Mouse (Mus musculus) stomach, embryonic 15.5 days (tissue): ENCODE measurements at regions not wholly inside any gene's neighbourhood (a gene's known extent, or its start where the extent isn't known, plus 50 kb on each side); places are given as distances from the start of the nearest gene placed in this dataset.

Experiments
- ATAC-seq: fragments of 200-750 bp; cut with Nextera tagmentation; 2 replicates; pipeline ENCODE4 v1.8.0; 2017; ENCODE audit warnings: low read depth, moderate number of reproducible peaks, moderate TSS enrichment; ENCODE audit not compliant: insufficient read depth, low FRiP score
- H3K27ac ChIP-seq: fragments of 300-500 bp; sonication (generic); 2 replicates; pipeline ENCODE4 v1.5.1; 2015; ENCODE audit warnings: mild to moderate bottlenecking, inconsistent platforms
- H3K27me3 ChIP-seq: fragments of 300-500 bp; sonication (generic); replicated peaks from 2 replicates; pipeline ENCODE4 v1.6.1; 2015; ENCODE audit warnings: inconsistent platforms
- H3K36me3 ChIP-seq: fragments of 300-500 bp; sonication (generic); 2 replicates; pipeline ENCODE4 v1.6.1; 2015; ENCODE audit warnings: inconsistent platforms
- H3K4me1 ChIP-seq: fragments of 300-500 bp; sonication (generic); 2 replicates; pipeline ENCODE4 v1.6.1; 2015; ENCODE audit warnings: inconsistent platforms
- H3K4me2 ChIP-seq: fragments of 300-500 bp; sonication (generic); 2 replicates; pipeline ENCODE4 v1.6.1; 2015; ENCODE audit warnings: mild to moderate bottlenecking, inconsistent platforms
- H3K4me3 ChIP-seq: fragments of 300-500 bp; sonication (generic); replicated peaks from 2 replicates; pipeline ENCODE4 v1.5.1; 2015; ENCODE audit warnings: inconsistent platforms
- H3K9ac ChIP-seq: fragments of 300-500 bp; sonication (generic); 2 replicates; pipeline ENCODE4 v1.6.1; 2015; ENCODE audit warnings: inconsistent platforms
- H3K9me3 ChIP-seq: fragments of 300-500 bp; sonication (generic); 2 replicates; pipeline ENCODE4 v1.6.1; 2016; ENCODE audit warnings: inconsistent platforms
- WGBS: fragments of 180-500 bp; shearing (Covaris S2); methylation state at CpG from one replicate; pipeline ENCODE4 v1.1.7; 2015; 5-methylcytosine and 5-hydroxymethylcytosine counted together

DNA sequence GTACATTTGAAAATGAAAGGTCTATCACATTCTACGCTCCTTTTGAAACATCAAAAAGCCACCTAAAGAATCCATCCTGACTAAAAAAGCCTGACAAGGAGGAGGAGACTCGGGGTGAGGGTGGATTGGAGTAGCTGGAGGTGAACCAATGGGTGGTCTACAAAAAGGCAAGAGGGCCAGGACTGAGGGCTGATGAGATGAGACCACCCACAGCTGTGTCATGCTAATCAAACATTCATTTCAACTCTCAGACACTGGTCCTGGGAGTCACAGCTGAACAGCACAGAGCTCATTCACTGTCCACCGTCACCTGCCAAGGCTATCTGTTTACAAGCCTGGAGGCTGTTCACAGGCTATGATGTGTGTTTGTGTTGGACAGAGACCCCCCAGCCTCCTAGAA lies 244.3 kb upstream of the Slc7a11 start:
- Histone ChIP-seq H3K9me3 (no peaks in the 10 kb centered on the region), H3K4me3 (no peak overlapping the region), H3K4me2 (no peak overlapping the region), H3K27me3 (no peaks in the 10 kb centered on the region), H3K36me3 (no peaks in the 10 kb centered on the region), H3K9ac (no peak overlapping the region), H3K4me1 (no peaks in the 10 kb centered on the region), H3K27ac (no peak overlapping the region)
- WGBS, result 58% methylated on average over 3 of the region's 3 CpGs
- no peak for ATAC-seq

DNA sequence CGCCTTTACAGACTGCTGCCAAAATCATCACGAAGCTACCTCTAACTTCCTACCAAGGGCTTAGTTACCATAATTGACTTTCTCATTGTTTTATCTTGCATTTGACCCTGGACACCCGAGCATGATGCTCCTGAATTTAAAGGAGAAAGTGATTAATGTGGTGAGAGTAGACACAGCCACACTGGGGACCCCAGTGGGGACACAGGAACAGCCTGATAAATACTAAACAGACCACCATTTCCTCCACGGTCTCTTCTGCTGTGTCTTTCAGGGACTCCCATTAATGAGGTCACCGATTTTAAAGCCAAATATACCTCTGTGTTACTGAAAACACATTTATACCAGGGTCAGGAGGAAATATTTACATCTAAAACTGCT lies 235.2 kb upstream of the Slc7a11 start:
- no peaks in the 10 kb centered on the region for H3K27me3 ChIP-seq
- H3K9ac ChIP-seq, result no peak overlapping the region
- no peak overlapping the region for H3K4me2 ChIP-seq
- WGBS, result 35% methylated on average over 5 of the region's 5 CpGs
- H3K4me3 ChIP-seq, result no peak overlapping the region
- H3K27ac ChIP-seq, result no peak overlapping the region
- no peaks in the 10 kb centered on the region for H3K4me1 ChIP-seq
- H3K9me3 ChIP-seq, result no peaks in the 10 kb centered on the region
- no peaks in the 10 kb centered on the region for H3K36me3 ChIP-seq
- ATAC-seq, result no peak

DNA sequence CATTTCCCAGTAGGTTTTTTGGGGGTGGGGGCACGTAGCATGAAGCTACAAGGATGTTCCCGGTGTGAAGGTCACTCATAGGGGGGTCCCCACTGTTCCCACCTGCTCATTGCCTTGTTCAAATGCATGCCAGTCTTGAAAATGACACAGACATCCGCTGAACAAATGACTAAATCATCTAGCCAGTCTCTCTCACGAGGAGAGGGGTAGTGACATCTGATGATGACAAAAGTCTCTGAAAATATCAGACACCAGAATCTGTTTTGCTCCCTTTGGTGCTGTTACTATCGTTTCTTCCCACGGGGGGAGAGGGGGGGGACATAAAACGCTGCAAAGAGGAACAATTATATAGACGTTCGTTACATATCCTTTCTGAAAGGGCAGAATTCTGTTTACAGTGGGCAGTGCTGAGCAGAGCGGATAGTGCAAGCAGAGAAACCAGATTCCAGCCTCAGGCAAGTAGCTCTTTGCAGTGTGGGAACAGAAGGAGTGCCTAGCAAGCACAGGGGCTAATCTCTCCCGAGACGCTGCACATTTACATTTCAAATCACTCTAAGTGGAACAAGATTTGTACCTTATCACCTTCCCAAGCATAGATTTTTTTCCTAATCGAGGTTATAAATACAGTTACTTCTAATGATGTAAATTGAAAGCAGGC lies 234.7 kb upstream of the Slc7a11 start:
- ATAC-seq, result no peak
- no peaks in the 10 kb centered on the region for H3K9me3 ChIP-seq
- H3K36me3 ChIP-seq, result no peaks in the 10 kb centered on the region
- no peaks in the 10 kb centered on the region for H3K27me3 ChIP-seq
- no peak overlapping the region for H3K4me3 ChIP-seq
- 37% methylated on average over 13 of the region's 13 CpGs for WGBS
- no peaks in the 10 kb centered on the region for H3K4me1 ChIP-seq
- no peak overlapping the region for H3K4me2 ChIP-seq
- no peak overlapping the region for H3K27ac ChIP-seq
- H3K9ac ChIP-seq, result no peak overlapping the region

DNA sequence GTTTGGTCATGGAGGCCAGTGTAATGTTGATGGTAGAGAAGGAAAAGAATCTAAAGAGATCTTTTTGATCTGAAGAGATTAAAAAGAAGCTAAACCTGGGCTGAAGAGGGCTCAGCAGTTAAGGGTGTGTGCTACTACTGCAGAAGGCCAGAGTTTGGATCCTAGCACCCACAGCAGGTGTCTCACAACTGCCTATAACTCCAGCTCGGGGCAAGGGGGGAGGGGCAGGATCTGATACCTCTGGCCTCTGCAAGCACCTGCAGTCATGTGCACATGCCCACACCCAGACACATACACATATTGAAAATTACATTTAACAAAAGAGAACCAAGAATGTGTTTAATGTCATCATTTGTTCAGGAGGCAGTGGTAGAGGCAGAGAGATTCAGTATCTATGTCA lies 232.4 kb upstream of the Slc7a11 start:
- Histone ChIP-seq H3K36me3 (no peaks in the 10 kb centered on the region), H3K27me3 (no peaks in the 10 kb centered on the region), H3K4me3 (no peak overlapping the region), H3K4me1 (no peaks in the 10 kb centered on the region), H3K27ac (no peak overlapping the region), H3K9me3 (no peaks in the 10 kb centered on the region), H3K4me2 (no peak overlapping the region), H3K9ac (no peak overlapping the region)
- 50% methylated on average over 1 of the region's 1 CpGs for WGBS
- no peak for ATAC-seq

DNA sequence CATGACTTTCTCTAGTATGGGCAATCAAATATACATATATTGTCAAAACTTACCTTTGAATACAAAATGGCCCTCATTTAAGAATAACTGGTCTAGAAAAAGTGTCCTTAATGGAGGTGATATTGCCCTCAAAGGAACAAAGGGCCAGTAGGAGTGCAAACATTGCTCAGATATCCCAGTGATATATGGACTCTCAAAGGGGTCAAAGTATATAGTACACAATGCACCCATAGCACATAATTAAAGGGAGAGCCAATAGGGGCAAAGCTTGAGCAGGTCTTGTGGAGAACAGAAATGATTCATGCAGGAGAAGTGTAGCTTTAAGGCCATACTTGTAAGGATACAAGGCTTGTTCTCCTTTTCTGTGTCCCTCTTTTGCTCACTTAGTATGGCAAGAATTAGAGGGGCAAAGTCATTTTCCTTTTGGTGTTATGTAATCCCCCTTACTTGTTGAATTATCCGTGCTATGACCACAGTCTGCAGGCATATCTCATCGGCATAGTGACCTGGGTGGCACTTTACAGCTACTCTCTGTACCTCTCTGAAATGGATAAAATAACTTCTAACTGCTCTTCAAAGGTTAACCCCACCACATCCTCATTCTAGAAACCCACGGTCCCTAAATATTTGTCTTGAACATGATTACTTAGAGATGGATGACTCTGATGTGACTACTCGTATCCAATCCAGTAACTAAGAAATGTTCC lies 231.6 kb upstream of the Slc7a11 start:
- H3K9ac ChIP-seq, result no peak overlapping the region
- no peaks in the 10 kb centered on the region for H3K27me3 ChIP-seq
- H3K27ac ChIP-seq, result no peak overlapping the region
- H3K9me3 ChIP-seq, result no peaks in the 10 kb centered on the region
- H3K4me1 ChIP-seq, result no peaks in the 10 kb centered on the region
- H3K36me3 ChIP-seq, result no peaks in the 10 kb centered on the region
- ATAC-seq, result peak; percentile 65
- no peak overlapping the region for H3K4me3 ChIP-seq
- no peak overlapping the region for H3K4me2 ChIP-seq
- 71% methylated on average over 4 of the region's 4 CpGs for WGBS

DNA sequence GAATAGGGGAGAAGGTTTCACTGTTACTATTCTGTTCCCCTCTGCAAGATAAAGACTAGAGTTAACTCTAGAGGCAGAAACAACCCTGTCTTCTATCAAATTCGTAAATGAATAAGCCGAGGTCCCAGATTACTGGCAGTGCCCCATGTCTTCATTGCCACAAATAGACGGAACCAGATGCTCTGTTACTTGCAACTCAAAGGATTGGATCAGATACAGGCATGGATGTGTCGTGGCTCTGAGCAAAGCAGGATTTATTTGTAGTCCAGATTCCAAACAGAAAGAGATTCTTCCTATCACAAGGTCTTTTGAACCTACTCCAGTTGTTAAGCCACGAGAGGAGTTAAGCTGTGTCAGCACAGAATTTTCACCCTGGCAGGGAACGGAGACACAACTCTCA lies 221.9 kb upstream of the Slc7a11 start:
- 57% methylated on average over 6 of the region's 6 CpGs for WGBS
- H3K9ac ChIP-seq, result no peak overlapping the region
- H3K4me3 ChIP-seq, result no peak overlapping the region
- no peak overlapping the region for H3K27ac ChIP-seq
- no peak for ATAC-seq
- no peaks in the 10 kb centered on the region for H3K9me3 ChIP-seq
- no peaks in the 10 kb centered on the region for H3K4me1 ChIP-seq
- H3K36me3 ChIP-seq, result no peaks in the 10 kb centered on the region
- H3K4me2 ChIP-seq, result no peak overlapping the region
- no peaks in the 10 kb centered on the region for H3K27me3 ChIP-seq

DNA sequence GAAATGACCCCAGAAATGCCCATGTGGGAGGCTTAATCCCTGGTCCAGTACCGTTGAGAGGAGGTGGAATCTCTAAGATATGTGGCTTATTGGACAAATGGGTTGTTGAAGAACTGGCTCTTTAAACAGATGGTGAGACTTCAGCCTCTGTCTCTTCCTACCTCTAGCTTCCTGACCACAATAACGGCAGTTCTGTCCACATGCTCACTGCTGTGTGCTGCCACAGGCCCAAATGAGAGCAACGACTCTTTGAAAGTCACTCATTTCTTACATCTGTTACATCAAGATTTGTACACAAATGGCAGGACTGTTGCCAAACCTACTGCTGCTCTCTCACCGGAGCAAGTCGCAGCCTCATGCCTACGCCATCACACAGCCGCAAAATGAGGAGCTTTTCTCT lies 217.6 kb upstream of the Slc7a11 start:
- H3K4me1 ChIP-seq, result no peaks in the 10 kb centered on the region
- H3K9me3 ChIP-seq, result no peaks in the 10 kb centered on the region
- H3K9ac ChIP-seq, result no peak overlapping the region
- 72% methylated on average over 7 of the region's 7 CpGs for WGBS
- no peak overlapping the region for H3K27ac ChIP-seq
- no peak overlapping the region for H3K4me2 ChIP-seq
- H3K36me3 ChIP-seq, result no peaks in the 10 kb centered on the region
- H3K27me3 ChIP-seq, result no peaks in the 10 kb centered on the region
- ATAC-seq, result no peak
- H3K4me3 ChIP-seq, result no peak overlapping the region

DNA sequence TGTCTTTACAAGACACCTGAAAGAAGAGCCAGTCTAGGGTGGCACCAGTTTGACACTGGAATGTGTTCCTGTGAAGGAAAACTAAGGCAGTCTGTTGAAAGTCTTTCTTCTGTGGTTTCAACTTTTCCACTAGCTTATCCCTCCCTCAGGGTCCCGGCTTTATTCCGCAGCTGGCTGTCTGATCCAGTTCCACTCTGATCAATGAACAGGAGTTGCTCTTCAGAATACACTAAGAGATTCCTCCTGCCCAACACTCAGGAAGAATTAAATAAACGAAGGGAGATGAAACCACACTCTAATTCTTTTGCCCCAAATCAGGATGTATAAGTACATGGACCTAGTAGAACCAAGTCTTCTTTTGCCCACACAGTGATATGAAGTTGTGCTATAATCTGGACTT lies 217.2 kb upstream of the Slc7a11 start:
- H3K4me3 ChIP-seq, result no peak overlapping the region
- no peaks in the 10 kb centered on the region for H3K27me3 ChIP-seq
- WGBS, result 84% methylated on average over 3 of the region's 3 CpGs
- no peak for ATAC-seq
- H3K36me3 ChIP-seq, result no peaks in the 10 kb centered on the region
- H3K4me1 ChIP-seq, result no peaks in the 10 kb centered on the region
- no peaks in the 10 kb centered on the region for H3K9me3 ChIP-seq
- H3K4me2 ChIP-seq, result no peak overlapping the region
- no peak overlapping the region for H3K27ac ChIP-seq
- H3K9ac ChIP-seq, result no peak overlapping the region

DNA sequence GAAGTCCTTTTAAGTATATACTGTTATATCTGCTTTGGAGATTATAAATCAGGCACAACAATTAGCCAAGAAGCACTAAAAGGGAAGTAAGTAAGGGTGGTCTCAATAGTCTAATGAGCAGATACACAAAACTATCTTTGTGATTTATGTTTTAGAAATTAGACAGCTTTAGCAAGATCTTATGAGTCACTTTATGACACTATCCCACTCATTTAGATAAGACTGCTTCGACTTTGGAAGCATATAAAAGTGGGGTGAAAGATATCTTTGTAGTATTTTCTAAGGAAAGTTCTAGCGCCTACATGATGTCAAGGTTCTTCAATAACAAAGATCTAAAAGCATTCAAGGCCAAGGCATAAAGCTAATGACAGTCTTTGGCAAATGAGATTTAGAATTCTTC lies 214.5 kb upstream of the Slc7a11 start:
- WGBS, result 71% methylated on average over 2 of the region's 2 CpGs
- ATAC-seq, result no peak
- Histone ChIP-seq H3K4me3 (no peak overlapping the region), H3K27me3 (no peaks in the 10 kb centered on the region), H3K36me3 (no peaks in the 10 kb centered on the region), H3K9ac (no peak overlapping the region), H3K4me2 (no peak overlapping the region), H3K27ac (no peak overlapping the region), H3K9me3 (no peaks in the 10 kb centered on the region), H3K4me1 (no peaks in the 10 kb centered on the region)

DNA sequence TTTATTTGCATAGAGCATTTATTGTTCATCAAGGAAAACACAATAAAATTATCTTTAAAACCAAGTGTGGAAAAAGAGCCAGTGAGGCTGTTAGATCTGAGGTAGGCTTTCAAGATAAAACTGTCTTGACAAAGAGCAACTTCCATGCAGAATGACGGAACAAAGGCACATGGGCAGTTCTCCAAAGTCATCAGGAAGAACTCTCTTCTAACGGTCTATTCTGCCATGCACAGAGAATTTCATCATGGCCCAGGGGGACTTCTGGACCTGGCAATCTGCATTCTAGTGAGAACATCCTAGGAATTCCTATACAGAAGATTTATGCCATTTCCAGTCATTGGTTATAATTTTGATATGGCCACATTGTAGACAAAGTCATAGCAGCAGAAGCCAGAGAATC lies 211.0 kb upstream of the Slc7a11 start:
- Histone ChIP-seq H3K27ac (no peak overlapping the region), H3K9ac (no peak overlapping the region), H3K4me2 (no peak overlapping the region), H3K27me3 (no peaks in the 10 kb centered on the region), H3K36me3 (no peaks in the 10 kb centered on the region), H3K4me3 (no peak overlapping the region), H3K9me3 (no peaks in the 10 kb centered on the region), H3K4me1 (no peaks in the 10 kb centered on the region)
- no peak for ATAC-seq
- 73% methylated on average over 2 of the region's 2 CpGs for WGBS

DNA sequence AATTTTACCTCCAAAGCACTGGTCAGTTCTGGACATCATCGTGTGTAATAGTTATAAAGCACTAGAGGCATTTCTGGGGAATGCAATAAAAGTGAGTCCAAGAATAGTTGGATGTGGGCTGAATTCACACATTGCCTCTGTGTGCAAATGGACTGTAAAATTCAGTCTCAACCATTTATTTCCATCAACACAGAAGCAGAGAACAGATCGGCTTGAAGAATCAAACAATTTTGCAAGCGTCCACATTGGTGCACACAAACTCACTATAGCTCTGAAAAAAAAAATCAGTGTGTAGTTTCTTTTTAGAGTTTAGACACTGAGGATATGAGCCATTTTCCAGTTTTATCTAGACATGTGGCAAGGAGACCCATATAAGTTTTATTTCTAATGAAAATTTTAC lies 208.9 kb upstream of the Slc7a11 start:
- 84% methylated on average over 3 of the region's 3 CpGs for WGBS

DNA sequence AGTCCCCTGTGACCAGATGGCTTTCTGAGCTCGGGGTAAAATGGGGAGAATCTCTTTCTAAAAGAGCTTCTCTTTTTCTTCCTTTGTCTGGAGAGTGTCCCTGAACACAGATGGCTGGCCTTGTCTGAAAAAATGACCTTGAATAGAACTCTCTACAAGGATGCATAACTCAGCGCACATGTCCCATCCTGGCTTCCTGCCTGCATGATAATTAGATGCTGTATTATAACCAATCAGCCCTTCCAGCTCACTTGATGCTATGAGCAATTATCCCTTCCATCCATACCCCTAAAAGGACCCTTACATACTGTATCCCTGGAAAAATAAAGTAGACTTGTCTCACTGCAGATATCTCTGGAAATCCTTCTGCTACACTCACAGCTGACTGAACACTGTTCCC lies 199.7 kb upstream of the Slc7a11 start:
- H3K4me2 ChIP-seq, result no peak overlapping the region
- no peak overlapping the region for H3K4me3 ChIP-seq
- H3K27ac ChIP-seq, result no peak overlapping the region
- no peaks in the 10 kb centered on the region for H3K4me1 ChIP-seq
- H3K9me3 ChIP-seq, result no peaks in the 10 kb centered on the region
- no peak for ATAC-seq
- no peaks in the 10 kb centered on the region for H3K27me3 ChIP-seq
- H3K9ac ChIP-seq, result no peak overlapping the region
- H3K36me3 ChIP-seq, result no peaks in the 10 kb centered on the region
- WGBS, result 81% methylated on average over 2 of the region's 2 CpGs

More for the DNA sequence above, 208.9 kb upstream of the Slc7a11 start:
- H3K9me3 ChIP-seq, result no peaks in the 10 kb centered on the region
- H3K4me3 ChIP-seq, result no peak overlapping the region
- ATAC-seq, result no peak
- H3K27ac ChIP-seq, result no peak overlapping the region
- no peak overlapping the region for H3K9ac ChIP-seq
- H3K36me3 ChIP-seq, result no peaks in the 10 kb centered on the region
- H3K4me1 ChIP-seq, result no peaks in the 10 kb centered on the region
- H3K27me3 ChIP-seq, result no peaks in the 10 kb centered on the region
- H3K4me2 ChIP-seq, result no peak overlapping the region

DNA sequence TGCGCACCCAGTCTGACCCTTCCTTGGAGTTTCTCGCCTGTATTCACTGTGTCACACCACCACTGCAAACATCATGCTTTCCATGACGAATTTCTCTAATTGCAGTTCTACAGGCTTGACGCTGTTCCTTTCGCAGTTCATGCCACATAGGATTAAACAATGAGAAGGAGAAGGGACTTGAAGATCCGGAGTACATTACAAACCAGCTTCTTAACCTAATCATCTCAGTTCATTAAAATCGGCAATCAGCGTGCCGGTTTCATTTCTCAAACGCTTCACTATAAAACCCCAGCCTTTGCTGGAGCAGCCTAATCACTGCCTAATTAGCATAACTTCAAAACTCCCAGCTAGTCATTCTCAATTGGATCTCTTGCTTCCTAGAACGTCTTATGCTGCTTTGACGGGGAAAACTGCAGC lies 196.5 kb upstream of the Slc7a11 start:
- Histone ChIP-seq H3K27me3 (no peaks in the 10 kb centered on the region), H3K4me2 (no peak overlapping the region), H3K4me1 (no peaks in the 10 kb centered on the region), H3K27ac (no peak overlapping the region), H3K9ac (no peak overlapping the region), H3K9me3 (no peaks in the 10 kb centered on the region), H3K4me3 (no peak overlapping the region), H3K36me3 (no peaks in the 10 kb centered on the region)
- WGBS, result 85% methylated on average over 12 of the region's 12 CpGs
- ATAC-seq, result no peak
